Mouse (Mus musculus) heart, embryonic 16.5 days (tissue): ENCODE results near the gene Bzw1. TPM values are rescaled to one million over a fixed set of nuclear protein-coding genes. Genes with fewer than 3 reads are reported as not detected.

Experiments used
- ATAC-seq: fragments of 200-750 bp; cut with Nextera tagmentation; replicated peaks from 2 replicates; pipeline ENCODE4 v1.8.0; 2017; ENCODE audit warnings: moderate number of reproducible peaks; ENCODE audit not compliant: insufficient read depth, low FRiP score; ENCODE audit errors: extremely low read depth
- H3K27ac ChIP-seq: fragments of 300-500 bp; sonication (generic); 2 replicates; pipeline ENCODE4 v1.5.1; 2014; ENCODE audit warnings: mild to moderate bottlenecking, low read length, control low read depth, moderate library complexity
- H3K27me3 ChIP-seq: fragments of 300-500 bp; sonication (generic); 2 replicates; pipeline ENCODE4 v1.6.1; 2014; ENCODE audit warnings: low read length, mixed read lengths; ENCODE audit not compliant: control insufficient read depth, insufficient read depth
- H3K36me3 ChIP-seq: fragments of 300-500 bp; sonication (generic); 2 replicates; pipeline ENCODE4 v1.6.1; 2014; ENCODE audit not compliant: control insufficient read depth, insufficient read depth
- H3K4me1 ChIP-seq: fragments of 300-500 bp; sonication (generic); 2 replicates; pipeline ENCODE4 v1.6.1; 2014; ENCODE audit warnings: low read length, mixed read lengths; ENCODE audit not compliant: control insufficient read depth, insufficient read depth
- H3K4me2 ChIP-seq: fragments of 300-500 bp; sonication (generic); 2 replicates; pipeline ENCODE4 v1.6.1; 2014; ENCODE audit warnings: low read depth, mild to moderate bottlenecking, control low read depth, low read length
- H3K4me3 ChIP-seq: fragments of 300-500 bp; sonication (generic); 2 replicates; pipeline ENCODE4 v1.5.1; 2014; ENCODE audit warnings: mild to moderate bottlenecking, control low read depth, low read length
- H3K9ac ChIP-seq: fragments of 300-500 bp; sonication (generic); 2 replicates; pipeline ENCODE4 v1.6.1; 2014; ENCODE audit warnings: low read length, control low read depth
- H3K9me3 ChIP-seq: fragments of 300-500 bp; sonication (generic); replicated peaks from 2 replicates; pipeline ENCODE4 v1.6.1; 2016; ENCODE audit warnings: low read length; ENCODE audit not compliant: control insufficient read depth
- WGBS: fragments of 180-500 bp; shearing (Covaris S2); extraction: QIAGEN DNeasy Blood & Tissue Kit; methylation state at CpG from one replicate; pipeline ENCODE4 v1.1.7; 2014; 5-methylcytosine and 5-hydroxymethylcytosine counted together
- polyA plus RNA-seq: library from polyadenylated mRNA; unstranded; fragments of >200 nt; fragmentation: Nextera tagmentation; extraction: Ambion mirVana; gene quantifications from 2 replicates; pipeline ENCODE4 v1.2.1, GENCODE M21; 2015

The Bzw1 gene
- 183 and 186 TPM in 2 replicates for polyA plus RNA-seq

DNA sequence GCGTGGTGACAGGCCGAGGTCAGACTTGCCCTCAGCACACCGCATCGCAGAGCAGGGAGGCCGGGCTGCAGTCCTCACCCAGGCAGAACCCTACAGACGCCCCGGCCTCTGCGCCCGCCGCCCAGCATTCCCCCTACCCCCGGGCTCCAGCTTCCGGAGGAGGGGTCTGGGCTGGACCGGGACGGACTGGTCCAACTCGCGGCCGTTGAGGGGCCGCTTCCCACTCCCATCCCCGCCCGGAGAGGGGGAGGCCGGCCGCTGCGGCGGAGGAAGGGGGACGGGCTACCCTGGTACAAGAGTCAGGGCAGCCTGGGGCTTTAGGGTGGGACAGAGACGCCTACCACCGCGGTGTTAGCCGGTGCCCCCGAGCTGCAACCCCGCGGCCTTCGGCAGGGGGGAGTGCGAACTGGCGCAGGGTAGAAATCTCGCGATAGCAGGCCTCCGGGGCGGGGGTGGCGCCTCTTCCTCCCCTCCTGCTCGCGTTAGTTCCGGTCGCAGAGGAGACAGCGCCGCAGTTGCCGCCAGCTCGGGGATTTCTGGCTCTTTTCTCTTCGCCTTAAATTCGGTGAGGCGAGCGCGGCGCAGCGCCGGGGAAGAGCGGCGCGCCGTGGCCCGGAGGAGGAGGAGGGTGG, at the start of gene Bzw1:
TSS of gene Bzw1 (plus strand) at position 247 of the 632 bp plus-strand sequence.
- Histone ChIP-seq H3K9ac (peak within 1 kb of the TSS; percentile 99), H3K27ac (peak within 1 kb of the TSS; percentile 99), H3K4me2 (peak within 1 kb of the TSS; percentile 95), H3K4me3 (peak within 1 kb of the TSS; percentile 94), H3K4me1 (peaks cover 13% of the 10 kb centered on the region), H3K36me3 (peaks cover 22% of the 10 kb centered on the region), H3K9me3 (no peaks in the 10 kb centered on the region), H3K27me3 (no peaks in the 10 kb centered on the region)
- ATAC-seq, result peak; percentile 96
- WGBS, result 0% methylated on average over 53 of the region's 61 CpGs

DNA sequence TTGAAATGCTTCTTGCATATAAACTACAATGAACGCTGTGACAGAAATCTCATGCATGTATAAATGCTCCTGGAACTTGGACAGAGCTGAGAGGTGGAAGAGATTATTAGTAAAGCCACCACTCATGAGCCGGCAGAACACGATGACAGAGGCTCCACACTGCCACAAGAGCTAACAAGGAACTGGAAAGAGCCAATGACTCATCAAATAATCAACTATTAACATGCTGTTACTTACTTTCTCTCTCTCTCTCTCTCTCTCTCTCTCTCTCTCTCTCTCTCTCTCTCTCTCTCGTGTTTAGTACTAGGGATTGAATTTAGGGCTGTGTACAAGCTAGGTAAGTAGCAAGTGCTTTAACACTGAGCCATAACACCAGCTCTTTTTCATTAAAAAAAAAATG, 48.8 kb upstream of the Bzw1 start:
- no peak overlapping the region for H3K4me2 ChIP-seq
- no peak for ATAC-seq
- no peak overlapping the region for H3K9ac ChIP-seq
- WGBS, result 57% methylated on average over 4 of the region's 4 CpGs
- H3K36me3 ChIP-seq, result no peaks in the 10 kb centered on the region
- no peak overlapping the region for H3K4me3 ChIP-seq
- H3K9me3 ChIP-seq, result no peaks in the 10 kb centered on the region
- no peaks in the 10 kb centered on the region for H3K27me3 ChIP-seq
- no peak overlapping the region for H3K27ac ChIP-seq
- H3K4me1 ChIP-seq, result 0 out of 2 replicates have a peak, but pooled peaks cover 2% of the 10 kb centered on the region

DNA sequence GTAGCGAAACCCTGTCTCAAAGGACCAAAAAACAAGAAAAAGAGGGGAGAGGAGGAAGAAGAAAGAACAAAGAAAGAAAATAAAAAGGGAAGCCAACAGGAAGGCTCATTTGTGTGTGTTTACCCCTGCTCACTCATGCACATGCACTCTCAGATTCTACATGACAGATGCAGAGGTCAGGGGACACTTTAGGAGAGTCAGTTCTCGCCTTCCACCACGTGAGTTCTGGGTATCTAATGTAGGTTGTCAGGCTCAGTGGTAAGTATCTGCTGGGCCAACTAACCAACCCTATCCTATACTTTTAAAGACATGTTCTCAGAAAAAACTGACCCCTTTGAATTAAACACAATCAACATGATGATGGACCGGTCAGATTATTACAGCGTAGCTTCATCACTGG, 48.1 kb upstream of the Bzw1 start:
- Histone ChIP-seq H3K27me3 (no peaks in the 10 kb centered on the region), H3K36me3 (no peaks in the 10 kb centered on the region), H3K4me3 (no peak overlapping the region), H3K9me3 (no peaks in the 10 kb centered on the region), H3K4me2 (no peak overlapping the region), H3K9ac (no peak overlapping the region), H3K4me1 (0 out of 2 replicates have a peak, but pooled peaks cover 2% of the 10 kb centered on the region), H3K27ac (no peak overlapping the region)
- 87% methylated on average over 5 of the region's 5 CpGs for WGBS
- ATAC-seq, result no peak

DNA sequence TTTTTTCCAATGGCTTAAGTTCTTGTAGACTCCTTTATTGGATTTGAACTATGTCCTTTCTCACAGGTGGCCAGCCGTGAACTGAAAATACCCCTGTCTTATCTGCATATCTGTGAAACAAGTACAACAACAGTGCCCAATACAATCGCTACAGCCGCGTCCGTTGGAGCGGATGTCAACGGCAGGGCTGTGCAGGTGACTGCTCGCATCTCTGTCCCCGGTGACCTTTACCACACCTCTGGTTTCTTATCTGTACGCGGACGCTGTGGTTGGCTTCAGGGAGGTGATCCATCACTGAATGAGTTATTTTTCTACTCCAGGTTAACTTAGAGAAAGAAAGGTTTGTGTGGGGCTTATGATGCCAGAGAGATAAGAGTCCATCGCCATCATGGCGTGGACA, 46.5 kb upstream of the Bzw1 start:
- no peaks in the 10 kb centered on the region for H3K9me3 ChIP-seq
- H3K36me3 ChIP-seq, result no peaks in the 10 kb centered on the region
- no peaks in the 10 kb centered on the region for H3K27me3 ChIP-seq
- no peak overlapping the region for H3K4me2 ChIP-seq
- H3K4me1 ChIP-seq, result no peaks in the 10 kb centered on the region
- no peak overlapping the region for H3K27ac ChIP-seq
- no peak overlapping the region for H3K4me3 ChIP-seq
- no peak for ATAC-seq
- WGBS, result 69% methylated on average over 14 of the region's 14 CpGs
- H3K9ac ChIP-seq, result no peak overlapping the region

DNA sequence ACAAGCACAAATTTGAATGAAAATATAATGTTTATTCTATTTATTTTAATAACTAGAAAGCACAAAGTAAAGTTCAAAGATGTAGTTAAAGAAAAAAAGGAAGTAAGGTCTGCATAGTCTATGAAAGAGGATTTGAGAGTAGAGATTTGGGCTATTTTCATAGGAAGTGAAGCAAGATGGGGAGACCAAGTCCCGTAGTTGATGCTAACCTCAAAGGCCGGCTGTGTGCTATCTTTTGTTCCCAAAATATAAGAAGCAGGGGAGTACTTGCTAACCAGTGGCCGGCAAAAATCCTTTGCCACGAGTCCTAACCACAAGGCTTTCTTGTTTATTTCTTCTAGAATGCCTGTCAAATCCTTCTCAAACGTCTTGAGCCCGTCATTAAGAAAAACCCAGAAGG, 44.0 kb upstream of the Bzw1 start:
- Histone ChIP-seq H3K9ac (no peak overlapping the region), H3K4me3 (no peak overlapping the region), H3K9me3 (no peaks in the 10 kb centered on the region), H3K4me1 (0 out of 2 replicates have a peak, but pooled peaks cover 3% of the 10 kb centered on the region), H3K27ac (no peak overlapping the region), H3K27me3 (no peaks in the 10 kb centered on the region), H3K4me2 (no peak overlapping the region), H3K36me3 (no peaks in the 10 kb centered on the region)
- no peak for ATAC-seq
- WGBS, result 67% methylated on average over 6 of the region's 6 CpGs

DNA sequence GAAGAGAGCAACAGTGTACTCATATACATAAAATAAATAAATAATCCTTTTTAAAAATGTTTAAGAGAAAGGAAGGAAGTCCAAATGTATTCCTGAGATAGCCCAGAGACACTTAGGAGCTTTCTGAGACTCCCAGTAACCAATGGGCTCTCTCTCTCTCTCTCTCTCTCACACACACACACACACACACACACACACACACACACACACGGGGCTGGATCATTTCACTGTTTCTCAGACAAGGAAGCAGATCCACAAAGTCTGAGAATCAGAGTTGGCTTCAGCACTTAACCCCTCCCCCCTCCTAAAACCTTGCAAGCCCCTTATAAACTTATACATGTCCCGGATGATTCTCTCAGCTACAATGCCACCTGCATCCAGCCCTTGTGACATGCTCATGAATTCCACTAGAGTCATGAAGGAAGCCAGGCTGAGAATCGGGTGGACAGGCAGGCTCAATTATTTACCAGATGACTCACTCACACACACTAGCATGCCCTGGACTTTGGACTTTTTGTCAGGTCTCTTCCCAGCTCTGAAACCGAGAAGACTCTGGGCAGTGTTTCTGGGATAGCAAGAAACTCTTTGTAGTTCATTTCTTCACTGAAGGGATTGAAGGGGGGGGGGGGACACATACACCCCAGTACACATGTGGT, 39.3 kb upstream of the Bzw1 start:
- Histone ChIP-seq H3K4me3 (no peak overlapping the region), H3K4me2 (no peak overlapping the region), H3K9ac (no peak overlapping the region), H3K9me3 (no peaks in the 10 kb centered on the region), H3K27me3 (no peaks in the 10 kb centered on the region), H3K4me1 (0 out of 2 replicates have a peak, but pooled peaks cover 3% of the 10 kb centered on the region), H3K27ac (no peak overlapping the region), H3K36me3 (no peaks in the 10 kb centered on the region)
- WGBS, result 57% methylated on average over 4 of the region's 4 CpGs
- ATAC-seq, result no peak

DNA sequence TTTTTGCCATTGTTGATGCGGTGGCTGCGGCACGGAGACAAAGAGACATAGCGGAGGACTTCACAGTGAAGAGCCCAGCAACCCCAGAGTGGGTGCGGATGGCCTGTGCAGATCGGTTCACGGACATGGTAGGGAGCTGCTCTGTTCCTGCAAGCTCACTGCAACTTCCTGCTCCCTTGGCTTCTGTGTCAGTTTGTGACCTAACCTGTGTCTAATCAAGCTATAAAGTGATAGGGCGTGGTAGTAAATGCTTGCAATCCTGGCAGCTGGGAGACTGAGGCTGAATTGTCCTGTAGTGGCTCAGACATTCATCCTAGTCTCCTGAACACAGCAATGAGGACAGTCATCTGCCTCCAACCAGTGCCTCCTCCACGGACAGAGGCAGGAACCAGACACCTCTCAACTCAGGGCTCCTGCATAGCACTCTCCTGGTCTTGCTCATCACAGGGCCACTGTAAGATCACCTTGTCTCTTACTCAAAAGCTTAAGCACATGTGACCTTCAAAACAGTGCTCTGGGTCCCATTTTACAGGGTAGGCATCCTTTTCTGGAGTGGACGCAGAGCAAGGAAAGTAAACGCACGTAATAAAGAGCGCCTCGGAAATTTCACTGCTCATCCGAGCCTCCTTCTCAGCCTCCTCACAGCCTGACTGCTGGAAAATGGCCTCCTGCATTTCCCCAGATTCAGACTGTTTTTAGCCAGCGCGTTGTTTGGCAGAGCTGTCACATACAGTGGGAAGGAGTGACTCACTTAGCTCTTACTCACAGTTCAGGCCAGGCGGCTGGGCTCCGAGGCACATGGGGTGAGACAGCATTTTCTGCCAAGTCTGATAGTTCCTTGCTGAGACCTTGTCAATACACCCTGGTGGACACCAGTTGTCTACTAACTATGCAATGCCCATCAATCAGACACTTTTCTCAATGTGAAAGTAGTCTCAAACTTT, 33.5 kb upstream of the Bzw1 start:
- Histone ChIP-seq H3K9ac (no peak overlapping the region), H3K4me2 (no peak overlapping the region), H3K27me3 (no peaks in the 10 kb centered on the region), H3K9me3 (no peaks in the 10 kb centered on the region), H3K4me3 (no peak overlapping the region), H3K36me3 (no peaks in the 10 kb centered on the region), H3K27ac (no peak overlapping the region), H3K4me1 (peaks cover 4% of the 10 kb centered on the region; the same call in 1 of the 2 replicates)
- 71% methylated on average over 19 of the region's 19 CpGs for WGBS
- 0 out of 2 replicates have a peak, but pooled peaks have one; percentile 41 for ATAC-seq

DNA sequence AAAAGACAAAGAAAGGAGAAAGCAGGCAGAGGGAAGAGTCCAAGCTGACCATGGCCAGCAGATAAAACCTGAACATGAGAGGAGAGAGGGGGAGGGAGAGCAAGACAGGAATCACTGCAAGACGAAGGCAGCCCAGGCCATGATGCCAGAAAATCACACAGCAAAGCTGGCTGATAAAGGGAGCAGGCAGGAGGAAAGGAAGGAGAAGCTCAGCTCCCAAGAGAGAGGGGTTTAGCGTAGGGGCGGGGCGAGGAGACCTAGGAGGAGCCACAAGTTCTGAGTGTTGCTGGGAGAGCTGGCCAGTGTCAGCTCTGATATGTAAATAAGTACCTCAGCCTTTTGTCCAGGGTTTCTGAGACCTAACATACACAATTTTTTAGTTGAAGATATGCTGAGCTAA, 30.4 kb upstream of the Bzw1 start:
- Histone ChIP-seq H3K9ac (no peak overlapping the region), H3K27me3 (no peaks in the 10 kb centered on the region), H3K4me3 (no peak overlapping the region), H3K9me3 (0 out of 2 replicates have a peak, but pooled peaks cover 4% of the 10 kb centered on the region), H3K4me2 (no peak overlapping the region), H3K36me3 (no peaks in the 10 kb centered on the region), H3K4me1 (peaks cover 4% of the 10 kb centered on the region; the same call in 1 of the 2 replicates), H3K27ac (no peak overlapping the region)
- ATAC-seq, result no peak
- WGBS, result 34% methylated on average over 4 of the region's 4 CpGs
